Mouse (Mus musculus): Measurements from ENCODE around the gene Tbc1d17.

The Tbc1d17 gene

DNA sequence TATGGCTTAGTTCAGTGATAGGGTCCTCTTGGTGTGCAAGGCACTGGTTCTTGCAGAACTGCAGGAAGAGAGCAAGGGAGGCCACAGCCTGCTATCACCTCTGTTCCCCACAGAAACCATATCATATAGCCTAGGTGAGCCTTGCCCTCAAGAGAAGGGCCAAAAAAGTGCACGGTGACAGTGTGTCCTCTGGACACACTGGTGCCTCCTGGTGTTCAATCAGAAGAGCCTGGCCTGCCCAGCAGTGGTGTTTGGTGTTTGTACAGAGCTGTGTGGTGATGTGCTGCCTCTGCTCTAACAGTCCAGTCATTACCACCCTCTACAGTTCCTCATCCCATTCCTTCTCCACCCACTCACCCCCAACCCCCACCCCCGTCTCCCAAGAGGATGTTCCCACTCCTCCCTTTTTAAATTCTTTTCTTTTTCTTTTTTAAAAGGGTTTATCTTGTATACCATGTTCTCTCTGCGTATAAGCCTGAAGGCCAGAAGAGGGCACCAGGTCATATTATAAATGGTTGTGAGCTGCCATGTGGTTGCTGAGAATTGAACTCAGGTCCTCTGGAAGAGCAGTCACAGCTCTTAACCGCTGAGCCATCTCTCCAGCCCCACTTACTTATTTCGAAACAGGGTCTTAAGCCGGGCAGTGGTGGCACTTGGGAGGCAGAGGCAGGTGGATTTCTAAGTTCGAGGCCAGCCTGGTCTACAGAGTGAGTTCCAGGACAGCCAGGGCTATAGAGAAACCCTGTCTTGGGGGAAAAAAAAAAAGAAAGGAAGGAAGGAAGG lies 27.0 kb downstream of the Tbc1d17 start:
- no peak for DNase-seq (ENCODE audit: low spot score)

DNA sequence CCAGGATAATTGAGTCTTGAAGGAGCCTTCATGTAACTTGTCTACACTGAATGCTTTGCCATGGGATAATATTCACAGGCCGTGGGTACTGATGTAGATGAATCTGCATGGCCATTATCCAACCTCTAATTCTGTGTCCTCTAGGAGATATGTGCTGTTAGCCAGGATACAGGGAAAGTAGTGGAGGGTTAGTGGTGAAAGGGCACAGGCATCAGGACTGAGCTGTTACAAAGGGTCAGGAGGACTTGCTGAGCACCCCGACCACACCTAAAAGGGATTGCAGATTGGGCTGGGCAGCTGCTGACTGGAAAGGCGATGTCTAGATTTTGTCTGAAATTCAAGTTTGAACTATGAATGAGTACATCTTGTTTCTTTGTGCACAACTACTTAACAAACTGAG lies 28.4 kb downstream of the Tbc1d17 start:
- no peak for DNase-seq (ENCODE audit: low spot score)

DNA sequence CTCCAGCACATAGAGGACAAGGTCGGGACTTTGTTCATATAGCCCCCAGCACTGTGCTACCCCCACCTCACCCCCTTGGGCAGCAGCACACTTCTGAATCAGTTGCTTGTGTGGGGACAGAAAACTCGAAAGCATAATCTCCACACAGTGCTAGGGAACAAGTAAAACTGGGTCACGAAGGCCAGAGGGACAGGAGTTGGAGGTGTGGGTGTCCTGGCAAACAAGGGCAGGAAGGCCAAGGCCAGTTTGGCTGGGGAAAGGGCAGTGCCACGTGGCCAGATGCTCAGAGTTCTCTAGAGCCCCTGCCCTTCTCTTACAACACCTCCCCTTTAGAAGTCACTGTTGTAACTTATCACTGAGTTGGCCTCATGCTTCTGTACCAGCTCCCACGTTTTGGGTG lies 29.0 kb downstream of the Tbc1d17 start:
- no peak for DNase-seq (ENCODE audit: low spot score)

DNA sequence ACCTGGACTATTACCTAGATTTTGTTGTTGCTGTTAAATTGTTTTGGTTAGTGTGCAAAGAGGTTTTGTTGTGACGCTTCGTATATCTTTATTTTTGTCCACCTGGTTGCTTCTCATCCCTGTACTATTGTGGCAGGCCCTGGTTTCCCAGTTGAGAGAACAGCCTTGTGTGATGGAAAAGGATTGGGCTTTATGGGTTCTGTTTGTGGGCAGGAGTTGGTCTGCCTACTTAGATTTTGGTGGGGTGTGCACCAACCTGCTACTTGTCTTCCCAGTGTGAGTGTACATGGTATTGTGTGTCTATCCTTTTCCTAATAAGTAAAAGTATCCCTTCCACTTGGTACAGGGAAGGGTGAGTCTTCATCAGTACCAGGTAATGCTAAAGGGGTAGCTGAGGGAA lies 29.5 kb downstream of the Tbc1d17 start:
- DNase-seq (ENCODE audit: low spot score), result no peak

DNA sequence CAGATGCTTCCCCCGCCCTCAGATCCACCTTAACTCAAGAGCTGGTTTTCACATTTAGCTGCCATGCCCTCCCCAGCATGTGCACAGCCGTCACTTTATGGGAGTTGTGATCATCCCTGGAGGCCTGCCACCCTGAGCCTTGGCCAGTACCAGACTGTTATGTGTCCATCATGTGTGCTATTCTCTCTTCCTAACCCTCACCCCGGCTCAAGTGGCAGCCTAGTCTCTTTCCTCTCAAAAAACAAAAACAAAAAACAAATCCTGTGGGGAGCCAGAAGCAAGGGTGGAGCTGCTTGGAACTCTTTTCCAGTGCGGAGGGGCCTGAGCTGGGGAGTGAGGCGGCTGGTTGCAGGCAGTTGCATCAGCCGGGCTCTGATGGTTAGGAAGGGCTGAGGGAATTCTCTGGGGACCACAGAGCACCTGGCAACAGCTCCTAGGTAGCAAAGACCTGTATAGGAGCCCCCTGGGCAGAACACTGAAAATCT lies 30.1 kb downstream of the Tbc1d17 start:
- no peak for DNase-seq (ENCODE audit: low spot score)

DNA sequence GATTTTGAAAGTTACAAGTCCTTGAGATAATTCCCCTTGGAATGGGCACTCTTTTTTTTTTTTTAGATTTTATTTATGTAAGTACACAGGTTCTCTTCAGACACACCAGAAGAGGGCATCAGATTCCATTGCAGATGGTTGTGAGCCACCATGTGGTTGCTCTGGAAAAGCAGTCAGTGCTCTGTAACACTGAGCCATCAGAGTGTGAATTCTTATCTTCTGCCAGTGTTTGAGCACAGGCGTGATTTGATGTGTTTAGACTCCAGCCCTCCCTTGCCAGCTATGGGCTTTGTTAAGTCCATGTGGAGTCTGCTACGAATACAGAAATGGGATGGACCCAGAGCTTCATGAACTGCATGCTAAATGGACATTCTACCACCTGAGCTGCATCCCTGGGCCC lies 30.7 kb downstream of the Tbc1d17 start:
- no peak for DNase-seq (ENCODE audit: low spot score)

DNA sequence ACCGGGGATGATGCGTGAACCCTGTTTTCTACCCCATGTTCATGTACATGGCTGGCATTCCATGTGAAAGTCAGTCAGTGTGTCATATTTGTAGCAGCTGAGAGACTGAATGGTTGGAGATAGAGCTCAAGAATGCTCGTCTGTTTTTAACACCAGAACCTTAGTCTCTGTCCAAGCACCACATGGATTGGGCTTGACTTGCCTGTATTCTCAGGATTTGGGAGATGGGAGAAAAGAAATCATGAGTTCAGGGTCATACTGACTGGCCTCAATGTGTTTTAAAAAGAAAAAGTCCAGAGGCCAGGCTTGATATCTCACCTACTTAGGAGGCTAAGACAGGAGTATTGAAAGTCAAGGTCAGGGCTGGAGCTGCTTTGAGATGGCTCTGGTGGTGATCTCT lies 31.4 kb downstream of the Tbc1d17 start:
- DNase-seq (ENCODE audit: low spot score), result no peak

DNA sequence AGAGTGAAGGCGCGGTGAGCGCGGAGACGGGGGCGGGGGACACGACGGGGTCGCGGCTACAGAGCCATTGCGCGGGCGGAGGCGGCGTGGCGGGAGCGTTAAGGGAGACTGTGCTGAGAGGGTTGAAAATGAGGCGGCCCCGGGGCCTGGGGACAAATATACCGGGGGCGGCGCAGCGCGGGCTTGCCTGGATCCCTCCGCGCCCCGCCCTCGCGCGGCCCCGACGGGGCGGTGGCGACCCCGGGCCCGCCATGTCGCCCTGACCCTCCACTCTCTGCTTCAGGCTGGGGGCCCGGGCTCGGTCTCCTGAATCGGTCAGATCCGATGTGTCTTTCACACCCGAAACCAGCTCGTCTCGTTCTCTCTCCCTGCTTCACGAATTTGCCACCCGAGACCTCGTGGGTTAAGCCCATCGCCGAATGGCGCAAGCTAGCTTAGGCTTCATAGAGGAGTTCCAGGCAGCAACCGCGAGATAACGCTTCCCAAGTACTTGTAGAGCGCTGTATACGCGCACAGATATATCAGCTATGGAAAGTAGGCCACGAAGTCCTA lies 32.3 kb downstream of the Tbc1d17 start, which contains the start of gene Atf5:
TSS of gene Atf5 (minus strand) at position 189 of the 552 bp plus-strand sequence.
- DNase-seq (ENCODE audit: low spot score), result no peak

DNA sequence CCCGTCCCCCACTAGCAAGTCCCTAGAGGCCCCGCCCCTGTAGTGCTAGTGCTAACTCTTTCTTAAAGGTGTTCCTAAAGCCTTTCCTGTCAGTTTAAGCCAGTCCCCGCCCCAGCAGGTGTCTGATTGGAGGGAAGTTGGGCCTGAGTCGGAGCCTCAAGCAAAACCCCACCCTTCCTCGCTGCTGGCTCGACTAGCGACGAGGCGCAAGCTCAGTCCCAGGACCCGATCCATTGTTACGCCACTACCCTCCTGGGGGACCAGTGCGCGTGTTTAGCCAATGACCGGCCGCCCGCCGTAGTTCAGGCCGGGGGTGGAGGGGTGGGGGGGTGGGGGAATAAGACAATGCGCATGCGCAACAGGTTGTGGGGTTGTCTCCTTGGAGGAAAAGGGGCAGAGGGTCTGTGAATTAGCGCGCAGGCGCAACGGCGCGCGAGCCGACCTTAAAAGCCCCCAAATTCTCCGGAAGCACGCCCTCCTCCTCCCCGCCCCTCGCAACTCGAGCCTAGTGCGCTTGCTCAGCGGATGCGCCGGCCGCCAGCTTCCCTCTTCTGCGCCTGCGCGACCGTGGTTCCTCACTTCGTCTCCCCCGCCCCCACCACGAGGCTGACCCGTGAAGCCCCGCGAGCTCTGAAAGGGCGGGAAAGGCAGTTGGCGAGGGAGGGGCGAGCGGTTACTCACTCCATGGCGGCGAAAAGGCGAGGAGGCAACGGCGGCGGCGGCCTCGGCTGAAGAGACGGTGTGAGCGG lies 33.0 kb downstream of the Tbc1d17 start, which contains the start of the genes Nup62 and Il4i1:
TSS of gene Nup62 (plus strand) at position 368 of the 749 bp plus-strand sequence.
TSS of gene Il4i1 (plus strand) at position 667 of the 749 bp plus-strand sequence.
- DNase-seq (ENCODE audit: low spot score), result peak; percentile 97

DNA sequence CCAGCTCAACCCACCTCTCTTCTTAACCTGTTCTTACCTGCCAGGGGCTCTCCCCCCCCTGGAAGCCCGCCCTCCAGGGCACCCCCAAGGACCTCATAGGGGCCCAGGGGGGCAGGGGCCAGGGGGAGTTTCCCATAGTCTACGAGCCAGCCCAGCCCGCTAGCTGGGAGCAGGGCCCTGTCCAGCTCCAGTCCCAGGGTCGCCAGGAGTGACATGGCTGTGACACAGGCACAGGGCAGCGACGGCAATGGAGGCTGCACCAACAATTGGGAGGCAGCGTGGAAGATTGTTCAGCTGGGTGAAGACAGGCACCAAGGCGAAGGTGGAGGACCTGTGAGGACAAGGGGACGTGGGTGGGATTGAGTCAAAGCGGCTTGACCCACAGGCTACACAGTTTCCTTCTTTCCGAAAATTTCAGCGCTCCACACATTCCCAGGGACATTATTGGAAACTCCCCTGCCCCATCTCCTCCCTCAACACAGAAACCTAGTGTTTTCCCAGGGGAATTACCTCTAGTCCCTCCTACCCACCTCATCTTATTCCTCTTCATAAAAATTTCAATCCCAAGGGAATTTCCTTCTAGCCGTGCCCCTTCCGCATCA lies 33.8 kb downstream of the Tbc1d17 start:
- no peak for DNase-seq (ENCODE audit: low spot score)

DNA sequence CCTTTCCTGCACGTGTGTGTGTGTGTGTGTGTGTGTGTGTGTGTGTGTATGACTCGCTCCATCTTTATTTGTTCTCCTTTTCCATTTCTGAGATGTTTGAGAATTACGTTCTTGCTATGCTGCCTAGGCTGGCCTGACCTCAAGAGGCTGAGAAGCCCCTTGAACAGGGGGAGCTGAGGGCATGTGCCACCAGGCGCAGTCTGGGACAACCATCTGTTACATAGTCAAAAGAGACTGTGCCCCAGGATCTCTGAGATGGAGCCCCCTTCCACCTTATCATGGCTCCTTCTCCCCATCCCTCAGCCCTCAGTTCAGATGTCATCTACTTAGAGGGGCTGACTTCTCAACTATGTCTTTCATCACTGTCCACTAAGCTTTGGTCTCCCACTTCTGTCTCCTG lies 34.5 kb downstream of the Tbc1d17 start:
- DNase-seq (ENCODE audit: low spot score), result no peak

DNA sequence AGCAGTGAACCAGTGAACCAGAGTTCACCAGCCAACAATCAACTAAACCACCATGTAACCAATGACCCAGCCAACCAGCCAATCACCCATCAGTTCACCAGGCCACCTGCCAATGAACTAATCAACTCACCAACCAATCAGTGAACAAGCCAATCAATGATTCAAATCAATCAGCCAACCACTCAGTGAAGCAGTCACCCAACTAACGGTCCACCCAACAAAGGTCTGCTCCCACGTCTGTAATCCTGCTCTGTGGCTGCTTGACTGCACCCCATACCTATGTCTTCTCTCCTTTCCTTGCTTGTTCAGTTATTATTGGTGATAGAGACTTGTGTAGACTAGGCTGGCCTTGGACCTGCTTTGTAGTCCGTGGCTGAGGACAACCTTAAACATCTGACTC lies 34.9 kb downstream of the Tbc1d17 start:
- DNase-seq (ENCODE audit: low spot score), result no peak

DNA sequence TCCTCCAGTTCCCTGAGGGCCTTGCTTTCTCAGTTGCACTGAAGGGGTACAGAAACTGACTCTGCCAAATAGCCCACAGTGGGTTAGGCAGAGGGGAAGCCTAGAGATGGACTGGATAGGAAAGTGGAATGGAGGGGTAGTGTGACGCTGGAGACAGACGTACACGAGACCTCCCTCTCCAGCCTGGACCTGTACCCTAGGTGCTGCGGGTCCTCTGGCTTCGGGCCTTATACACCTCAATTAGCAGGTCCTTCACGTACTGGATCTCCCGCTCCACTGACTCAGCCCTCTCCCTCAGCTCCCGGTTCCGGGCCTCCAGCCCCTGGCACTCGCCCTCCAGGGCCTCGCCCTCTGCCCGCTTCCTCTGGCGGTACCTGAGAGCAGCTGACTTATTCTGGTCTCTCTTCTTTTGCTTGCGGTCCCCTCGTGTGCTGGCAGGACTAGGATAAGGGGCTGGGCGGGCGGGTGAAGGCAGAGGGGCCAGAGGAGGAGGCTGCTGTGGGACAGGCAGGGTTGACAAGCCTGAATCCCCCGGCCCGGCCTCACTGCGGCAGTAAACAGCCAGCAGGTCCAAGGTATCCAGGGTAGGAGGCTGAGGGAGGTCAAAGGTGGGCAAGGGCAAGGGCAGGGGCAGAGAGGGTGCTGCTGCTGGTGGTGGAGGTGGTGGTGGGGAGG lies 36.1 kb downstream of the Tbc1d17 start:
- DNase-seq (ENCODE audit: low spot score), result no peak

DNA sequence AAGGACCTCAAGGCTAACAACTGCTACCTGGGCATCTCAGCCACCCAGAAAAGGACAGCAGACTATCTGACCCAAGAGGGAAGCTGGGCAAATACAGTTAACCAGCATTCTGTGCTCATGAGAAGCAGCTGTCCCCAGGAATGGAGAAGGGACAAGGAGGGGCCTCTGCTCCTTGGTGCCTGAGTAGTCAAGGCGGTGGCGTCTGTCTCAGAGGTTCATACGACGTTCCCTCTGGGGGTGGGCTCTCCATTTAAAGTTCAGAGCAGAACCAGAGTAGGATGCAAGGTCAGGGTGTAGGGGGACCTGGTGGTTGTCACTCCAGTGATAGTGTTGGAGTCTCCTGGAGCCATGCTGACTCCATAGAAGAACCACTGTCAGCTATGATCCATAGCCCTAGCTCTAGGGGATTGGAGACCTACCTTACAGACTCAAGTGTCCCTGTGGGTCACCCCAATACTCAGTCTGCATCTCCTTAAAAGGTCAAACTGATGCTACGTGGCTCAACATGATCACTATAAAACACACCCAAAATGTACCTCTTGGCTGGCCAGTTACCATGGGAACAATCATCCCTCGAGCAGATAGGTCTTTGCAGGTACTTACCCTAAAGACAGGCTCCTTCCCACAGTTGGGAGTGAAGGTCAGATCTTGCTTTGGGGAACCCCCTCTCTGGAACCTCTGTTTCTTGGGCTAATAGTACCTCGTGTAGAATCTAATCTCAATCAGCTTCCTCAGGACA lies 37.9 kb downstream of the Tbc1d17 start:
- no peak for DNase-seq (ENCODE audit: low spot score)

DNA sequence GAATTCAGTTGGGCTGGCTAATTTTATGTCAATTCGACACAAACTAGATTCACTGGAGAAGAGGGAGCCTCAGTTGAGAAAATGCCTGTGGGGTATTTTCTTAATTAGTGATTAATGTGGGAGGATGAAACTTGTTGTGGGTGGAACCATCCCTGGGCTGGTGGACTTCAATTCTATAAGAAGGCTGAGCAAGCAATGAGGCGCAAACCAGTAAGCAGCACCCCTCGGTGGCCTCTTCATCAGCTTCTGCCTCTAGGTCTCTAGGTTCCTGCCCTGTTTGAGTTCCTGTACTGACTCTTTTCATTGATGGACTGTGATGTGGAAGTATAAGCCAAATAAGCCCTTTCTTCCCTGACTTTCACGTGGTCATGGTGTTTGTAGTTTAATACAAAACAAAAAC lies 38.5 kb downstream of the Tbc1d17 start:
- DNase-seq (ENCODE audit: low spot score), result no peak

DNA sequence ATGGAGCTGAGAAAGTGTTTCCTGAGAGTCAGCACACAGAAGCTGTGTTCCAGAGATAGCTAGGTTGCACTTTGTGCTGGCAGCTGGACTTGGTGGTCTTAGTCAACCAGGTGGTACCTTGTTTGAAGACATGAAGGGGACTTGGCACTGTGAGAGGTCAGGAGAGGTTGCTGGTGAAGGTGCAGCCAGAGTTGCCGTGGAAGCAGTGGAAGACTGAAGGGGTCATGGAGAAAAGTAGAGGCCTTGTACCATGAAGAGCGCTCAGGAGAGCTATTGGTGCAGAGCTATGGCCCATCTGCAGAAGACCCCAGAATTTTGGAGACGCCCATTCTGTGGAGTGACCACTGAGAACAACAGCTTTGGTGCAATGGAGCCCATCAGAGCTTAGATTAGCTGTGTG lies 39.4 kb downstream of the Tbc1d17 start:
- DNase-seq (ENCODE audit: low spot score), result no peak

DNA sequence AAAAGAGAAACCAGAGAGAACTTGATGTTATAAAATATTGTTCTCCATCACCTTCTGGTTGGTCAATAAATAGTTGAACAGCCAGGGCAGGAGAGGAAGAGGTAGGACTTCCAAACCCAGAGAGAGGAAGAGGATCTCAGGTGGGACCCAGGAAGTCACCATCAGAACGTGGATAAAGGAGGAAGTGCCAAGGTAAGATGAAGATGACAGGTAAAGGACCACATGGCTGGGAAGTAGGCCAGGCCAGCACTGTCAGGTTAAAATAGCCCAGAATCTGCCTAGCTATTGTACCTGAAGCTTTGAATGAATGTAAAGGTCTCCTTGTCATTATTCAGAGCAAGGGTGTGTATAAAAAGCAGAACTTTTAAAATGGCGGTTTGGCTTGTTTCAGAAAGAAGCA lies 40.0 kb downstream of the Tbc1d17 start:
- no peak for DNase-seq (ENCODE audit: low spot score)

DNA sequence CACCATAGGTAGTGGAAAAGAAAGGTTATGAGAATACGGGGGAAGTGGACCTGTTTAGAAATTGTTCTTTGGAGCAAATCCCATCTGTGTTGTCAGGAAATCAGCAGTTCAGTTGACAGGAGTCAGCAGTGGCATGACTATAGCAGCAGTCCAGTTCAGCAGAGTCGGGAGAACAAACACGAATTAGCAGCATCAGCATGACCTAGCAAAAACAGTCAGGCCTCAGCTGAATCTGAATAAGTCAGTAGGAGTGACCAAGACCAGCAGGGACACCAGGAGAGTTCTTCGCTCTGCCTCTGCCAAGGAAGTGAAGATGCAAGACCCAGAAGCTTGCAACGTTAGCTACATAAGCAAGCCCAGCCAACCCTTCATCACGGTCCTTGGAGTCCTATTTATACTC lies 56.1 kb downstream of the Tbc1d17 start:
- DNase-seq (ENCODE audit: low spot score), result no peak

DNA sequence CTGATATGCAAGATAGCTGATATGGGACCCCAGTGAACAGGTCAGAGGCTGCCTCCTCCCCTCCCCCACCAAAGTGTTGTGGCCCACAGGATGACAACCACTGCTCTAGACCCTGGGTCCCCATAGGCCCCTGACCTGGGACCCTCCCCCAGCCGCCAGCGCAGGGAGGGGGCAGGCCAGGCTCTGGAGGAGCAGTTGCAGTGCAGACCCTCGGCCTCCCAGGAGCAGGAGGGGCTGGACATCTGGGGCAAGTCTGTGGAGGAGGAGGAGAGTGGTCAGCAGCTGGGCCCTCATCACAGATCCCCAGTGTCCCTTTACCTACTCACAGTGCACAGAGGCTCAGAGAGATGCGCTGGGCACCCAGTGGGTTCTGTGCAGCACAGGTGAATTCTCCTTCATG lies 58.8 kb downstream of the Tbc1d17 start:
- no peak for DNase-seq (ENCODE audit: low spot score)

DNA sequence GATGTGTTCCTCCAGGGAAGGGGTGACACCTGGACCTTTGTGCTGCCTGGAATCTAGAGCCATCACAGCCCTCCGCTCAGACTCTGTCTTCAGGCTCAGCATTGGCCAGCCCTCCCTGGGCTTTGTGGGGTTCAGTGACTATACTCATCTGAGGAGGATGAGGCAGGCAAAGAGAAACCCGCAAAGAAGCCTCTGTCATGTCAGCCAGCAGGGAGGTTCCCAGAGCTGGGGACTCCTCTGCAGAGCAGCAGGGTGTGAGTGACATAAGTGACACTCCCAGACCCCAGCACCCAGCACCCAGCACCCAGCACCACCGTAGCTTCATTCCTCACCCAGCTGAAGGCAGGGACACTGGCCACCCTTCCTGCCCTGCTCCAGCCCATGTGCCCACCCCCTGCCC lies 59.3 kb downstream of the Tbc1d17 start:
- DNase-seq (ENCODE audit: low spot score), result no peak

Measured in left cerebral cortex, adult 11 months (tissue).